ENCODE assay signal across 12 mouse cellular contexts in genomic region chr13:97208112-97208478, GRCm38 (mm10). TPM values are rescaled to one million over a fixed set of nuclear protein-coding genes. Genes with fewer than 3 reads are reported as not detected.
A peak's percentile ranks its signal among the peaks of the same experiment; 100 is the strongest.
DNase-seq lines count a peak whose midpoint lies in the region; ATAC-seq and TF ChIP-seq lines count a peak whose summit lies in the region.
"Had no signal": no experiment of that assay in that cellular context is flagged by ENCODE, and none has a peak within 500 bp of the region (broad histone marks: within the 10 kb centered on the region; RNA-seq: fewer than 3 reads in every experiment).

No protein-coding gene starts in this region.

- no peak for TF ChIP-seq CTCF in lung, adult 2 months (IDR thresholded peaks at IDR 0.05; ENCODE audit: insufficient read depth, low read length)

- H3K4me3 ChIP-seq in lung, adult 2 months (replicated peaks; ENCODE audit: extremely low read depth, low read depth, low read length) = no peak overlapping the region
- H3K4me3 ChIP-seq: erythroblast, embryonic 14.5 days; heart, adult 2 months; limb, embryonic 10.5 days; midbrain, embryonic 12.5 days had no signal

- DNase-seq in lung, adult 18-20 months = peak; percentile 42 to 49
- no peak for DNase-seq in lung, adult 2 months
- peak; percentile 64 to 81 for DNase-seq in thymus, postnatal 36 days
- DNase-seq in ovary, postnatal 36 days (ENCODE audit: low spot score) = no peak
- DNase-seq in heart, postnatal 25 days (ENCODE audit: low spot score) = no peak

- 35% methylated on average over 7 of the region's 7 CpGs for WGBS in lung, adult 2 months

- ATAC-seq in common myeloid progenitor, adult 5-6 weeks (replicated peaks; ENCODE audit: low read depth, poor library complexity, severe bottlenecking) = peak; percentile 62
- ATAC-seq in monocyte, adult 5-6 weeks (replicated peaks; ENCODE audit: insufficient number of reproducible peaks, low FRiP score, low TSS enrichment, poor library complexity, severe bottlenecking) = peak; percentile 64; the same call in 1 of the 2 replicates
- ATAC-seq in cerebellum, adult (ENCODE audit: insufficient number of reproducible peaks, low FRiP score, low TSS enrichment) = no peak

- TF ChIP-seq POLR2A in lung, adult 2 months (IDR thresholded peaks at IDR 0.05; ENCODE audit: borderline replicate concordance, extremely low read depth, low read depth, low read length) = no peak

- intact Hi-C loops in heart, postnatal 25 days (cut with DNase I) = loop anchor here (10.0 kb wide), 1 partner anchor 1047 kb away; no protein-coding TSS in a partner anchor

- no peaks in the 10 kb centered on the region; the same call in 1 of the 2 replicates for H3K4me1 ChIP-seq in lung, adult 2 months (ENCODE audit: control insufficient read depth, insufficient read depth, low read length)

RNA-seq across cellular contexts. Expression of gene Hexb, which starts 9.9 kb away (rescaled TPM):
- polyA plus RNA-seq in lung, adult 2 months (2012; rRNA removed) = 70.6 and 71.8 TPM in 2 replicates
- total RNA-seq in common myeloid progenitor, adult 5-6 weeks (2017) = 29.5 and 30.5 TPM in 2 replicates
- total RNA-seq in monocyte, adult 5-6 weeks (2017) = 72.1 to 103 TPM (median 100 TPM) in 3 replicates
- 10 to 100 TPM; 20.8 to 23.2 TPM for total RNA-seq in heart, postnatal 25 days (2021)

RNA-seq across cellular contexts. Expression of gene Enc1, which starts 32.8 kb away (rescaled TPM):
- polyA plus RNA-seq in lung, adult 2 months (2012; rRNA removed) = 7.3 and 8.5 TPM in 2 replicates
- total RNA-seq in common myeloid progenitor, adult 5-6 weeks (2017) = 2.4 and 4.8 TPM in 2 replicates
- total RNA-seq in monocyte, adult 5-6 weeks (2017) = 4.6 to 13.6 TPM (median 6.6 TPM) in 3 replicates
- total RNA-seq in heart, postnatal 25 days (2021) = 1 to 10 TPM; 5.6 to 6.4 TPM

Comparison
In these comparisons a context has a peak if more than half of its experiments do, and no peak if none do; other contexts are left out.
1. DNase-seq: peak in lung, adult 18-20 months (2 of 2) and thymus, postnatal 36 days (2 of 2); none in lung, adult 2 months (single experiment), ovary, postnatal 36 days (single experiment) and heart, postnatal 25 days (single experiment).